Mouse (Mus musculus): Measurements from ENCODE around the gene Jrkl.

Jrkl gene

DNA sequence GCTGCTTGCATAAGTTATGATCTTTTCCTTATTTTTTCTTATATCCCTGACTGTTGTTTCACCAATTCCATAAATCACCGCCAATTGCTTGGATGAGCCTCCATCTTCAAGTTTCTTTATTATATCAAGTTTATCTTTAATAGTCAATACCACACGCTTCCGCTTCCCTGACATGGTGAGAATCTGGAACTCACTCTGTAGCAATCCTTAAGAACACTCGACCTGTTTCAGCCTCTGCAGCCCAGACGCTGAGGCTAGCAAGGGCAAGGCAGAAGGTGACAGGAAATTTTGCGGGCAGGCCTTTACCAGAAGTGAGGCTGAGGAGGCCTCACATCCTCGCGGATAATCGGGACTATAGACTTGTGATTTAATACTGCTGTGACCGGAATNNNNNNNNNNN, at the start of gene Jrkl:
Jrkl (minus strand) TSS at position 349 of the 400 bp plus-strand sequence.
- peak; percentile 23 for DNase-seq (ENCODE audit: low read depth, low spot score)

DNA sequence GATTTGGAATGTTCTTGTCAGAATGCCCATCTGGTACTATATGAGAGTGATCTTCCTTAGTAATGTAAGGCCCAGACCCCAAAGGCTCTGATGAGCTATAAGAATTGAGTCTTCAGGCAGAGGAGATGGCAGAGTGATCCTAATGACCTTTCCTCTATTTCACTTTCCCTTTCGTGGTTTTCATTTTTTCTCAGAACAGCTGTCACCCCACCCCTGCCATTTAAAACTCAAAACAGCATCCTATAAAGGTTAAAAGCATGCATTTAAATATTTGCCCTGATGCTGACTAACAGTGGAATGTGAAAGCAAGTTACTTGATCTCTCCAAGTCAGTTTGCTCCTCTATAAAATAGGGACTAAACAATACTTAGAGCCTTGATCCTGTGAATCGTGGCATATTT, 41.9 kb upstream of the Jrkl start:
- DNase-seq (ENCODE audit: low read depth, low spot score) = no peak

DNA sequence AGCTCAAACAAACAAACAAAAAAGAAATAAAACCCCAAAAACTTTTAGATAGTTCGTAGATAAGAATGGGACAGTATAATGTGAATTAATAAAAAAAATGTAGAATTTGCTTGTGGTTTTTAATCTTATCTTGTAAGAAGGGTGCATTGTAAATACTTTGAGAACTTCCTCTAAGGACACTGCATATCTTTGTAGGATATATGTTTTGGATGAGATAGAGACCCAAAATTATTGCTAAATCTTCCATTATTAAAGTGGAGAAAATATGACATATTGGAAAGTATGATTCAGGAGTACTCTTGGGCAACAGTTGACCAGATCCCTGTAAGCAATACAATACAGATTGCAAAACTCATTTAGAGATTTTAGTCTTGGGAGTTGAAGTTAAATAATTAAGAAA, 27.6 kb upstream of the Jrkl start:
- no peak for DNase-seq (ENCODE audit: low read depth, low spot score)

DNA sequence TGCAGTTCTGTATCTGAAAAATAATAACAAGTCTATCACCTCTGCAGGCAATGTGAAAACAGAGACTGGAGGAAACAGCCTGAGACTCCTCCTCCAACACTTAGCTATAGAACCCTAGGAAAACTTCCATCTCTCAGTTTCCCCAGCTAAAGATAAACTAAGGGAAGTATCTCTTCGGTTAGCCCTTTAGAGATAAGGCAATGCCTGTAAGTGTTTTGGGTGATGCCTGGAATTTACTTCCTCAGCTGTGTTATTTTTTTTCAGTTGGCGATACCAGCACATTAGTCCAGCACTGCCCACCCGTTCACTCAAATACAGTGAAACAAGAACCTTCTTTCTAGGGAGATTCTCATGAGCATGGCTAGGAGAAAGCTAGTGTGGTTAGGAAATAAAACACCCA, 15.4 kb upstream of the Jrkl start:
- DNase-seq (ENCODE audit: low read depth, low spot score) = no peak

DNA sequence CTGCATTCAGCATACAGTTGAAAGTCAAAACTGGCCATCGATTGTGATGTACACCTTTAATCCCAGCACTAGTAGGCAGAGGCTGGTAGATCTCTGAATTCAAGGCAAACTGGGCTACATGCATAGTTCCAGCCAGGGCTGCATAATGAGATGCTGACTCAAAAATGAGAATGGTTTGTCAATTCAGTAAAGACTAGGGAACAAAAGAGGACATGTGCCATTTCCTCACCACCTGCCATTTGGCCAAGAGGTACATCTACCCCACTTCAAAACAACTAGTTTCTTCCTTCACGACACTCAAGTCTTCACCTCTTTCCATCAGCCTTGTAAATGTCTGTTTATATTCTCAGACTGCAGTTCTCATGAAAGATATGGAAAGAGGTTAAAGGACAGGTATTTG, 12.5 kb upstream of the Jrkl start:
- no peak for DNase-seq (ENCODE audit: low read depth, low spot score)

DNA sequence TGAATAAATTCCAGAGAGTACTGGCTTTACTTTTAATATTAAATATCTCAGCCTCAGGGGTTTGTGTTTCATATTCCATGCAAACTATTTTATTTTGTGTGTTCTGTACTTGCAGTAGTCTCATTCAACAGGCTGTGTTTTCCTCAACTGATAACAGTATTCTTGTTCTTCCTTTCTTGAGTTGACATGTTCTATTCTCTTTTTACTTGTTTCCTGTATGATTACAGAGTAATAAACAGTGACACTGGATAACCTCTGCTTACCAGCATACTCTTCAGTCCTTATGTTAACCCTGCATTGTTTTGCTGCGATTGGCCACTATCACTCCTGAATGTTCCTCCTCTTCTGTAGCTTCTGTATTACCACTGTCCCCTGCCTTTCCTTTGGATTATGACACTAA, 11.1 kb upstream of the Jrkl start:
- DNase-seq (ENCODE audit: low read depth, low spot score) = no peak

DNA sequence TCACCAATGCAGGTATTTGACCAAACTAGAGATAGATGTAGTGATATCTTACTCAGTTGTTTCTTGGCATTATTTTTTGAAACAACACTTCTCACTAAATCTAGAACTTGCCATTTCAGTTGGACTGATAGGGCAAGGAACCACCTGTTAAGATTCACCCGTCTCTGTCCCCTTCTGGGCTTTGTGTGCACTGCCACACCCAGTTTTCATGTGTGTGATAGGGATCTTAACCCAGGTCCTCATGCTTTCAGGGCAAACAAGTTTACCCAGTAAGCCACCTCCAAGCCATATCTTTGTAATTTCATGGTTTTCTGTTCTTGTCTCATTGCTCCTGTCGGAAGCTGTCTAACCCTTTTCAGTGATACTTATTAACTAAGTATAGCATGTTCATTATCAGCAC, 5.6 kb upstream of the Jrkl start:
- DNase-seq (ENCODE audit: low read depth, low spot score) = no peak

DNA sequence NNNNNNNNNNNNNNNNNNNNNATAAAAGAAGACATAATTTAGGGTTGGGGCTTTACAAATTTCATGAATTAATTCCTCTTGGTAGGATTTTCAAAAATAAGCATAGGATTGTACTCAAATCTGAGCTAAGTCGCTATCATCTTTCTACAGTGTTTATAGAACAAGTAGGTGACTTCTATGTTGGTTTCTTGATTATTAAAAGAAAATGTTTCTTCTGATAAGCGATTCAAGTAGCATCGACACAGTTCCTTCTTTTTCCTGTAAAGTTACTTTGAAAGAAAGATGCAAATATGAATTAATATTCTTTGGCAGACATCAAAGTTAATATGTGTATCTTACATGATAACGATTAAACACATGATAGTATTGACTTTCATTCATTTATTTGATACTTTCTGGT, 2.5 kb upstream of the Jrkl start:
- DNase-seq (ENCODE audit: low read depth, low spot score) = no peak

DNA sequence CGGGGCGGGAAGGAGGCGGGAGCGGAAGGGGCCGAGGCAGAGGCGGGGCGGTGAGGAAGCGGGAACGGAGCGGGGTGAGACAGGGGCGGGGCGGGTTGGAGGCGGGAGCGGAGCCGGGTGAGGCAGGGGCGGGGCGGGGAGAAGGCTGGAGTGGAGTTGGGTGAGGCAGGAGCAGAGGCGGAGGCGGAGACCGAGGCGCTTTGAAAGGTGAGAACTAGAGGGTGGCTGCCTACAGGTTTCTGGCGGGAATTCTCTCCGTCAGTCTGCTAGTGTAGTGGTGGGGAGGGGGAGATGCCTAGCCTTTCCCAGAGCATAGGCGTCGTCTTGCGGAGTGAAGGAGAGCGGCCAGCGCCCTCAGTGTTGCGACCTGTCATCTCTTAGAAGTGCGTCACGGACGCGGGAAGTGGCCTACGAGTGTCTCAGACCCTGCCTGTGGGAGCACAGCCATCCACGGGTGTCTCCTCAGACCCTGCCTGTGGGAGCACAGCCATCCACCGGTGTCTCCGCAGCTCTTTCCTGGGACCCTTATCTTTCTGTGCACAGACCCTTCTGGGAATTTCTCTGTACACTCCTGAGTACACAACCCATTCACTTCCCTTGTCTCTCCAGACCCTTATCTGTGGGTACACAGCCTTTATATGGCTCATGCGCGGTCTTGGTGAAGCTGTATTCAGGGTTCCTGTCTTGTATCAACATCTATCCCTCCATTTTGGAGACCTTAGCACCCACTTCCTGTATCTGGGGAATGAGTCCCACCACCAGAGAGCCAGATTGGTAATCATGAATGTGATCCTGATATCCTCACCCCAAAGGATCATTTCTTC, 1.4 kb upstream of the Jrkl start, which contains the start of gene Ccdc82:
Ccdc82 (plus strand) TSS at position 141 of the 824 bp plus-strand sequence.
- peak; percentile 85 for DNase-seq (ENCODE audit: low read depth, low spot score)

DNA sequence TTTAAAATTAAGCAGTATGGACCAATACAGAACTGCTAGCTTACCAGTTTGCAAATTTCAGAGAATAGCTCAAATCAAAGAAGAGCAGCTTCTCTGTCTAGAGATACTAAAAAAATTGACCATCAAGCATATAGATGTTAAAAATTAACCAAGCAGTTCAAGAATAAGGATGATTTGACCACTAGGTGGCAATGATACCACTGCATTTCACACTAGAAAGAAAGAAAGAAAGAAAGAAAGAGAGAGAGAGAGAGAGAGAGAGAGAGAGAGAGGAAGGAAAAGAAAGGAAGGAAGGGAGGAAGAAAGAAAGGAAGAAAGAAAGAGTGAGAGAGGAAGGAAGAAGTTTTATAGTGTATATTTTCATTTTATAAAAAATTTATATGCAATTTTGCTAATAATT, 3.3 kb downstream of the Jrkl start:
- no peak for DNase-seq (ENCODE audit: low read depth, low spot score)

DNA sequence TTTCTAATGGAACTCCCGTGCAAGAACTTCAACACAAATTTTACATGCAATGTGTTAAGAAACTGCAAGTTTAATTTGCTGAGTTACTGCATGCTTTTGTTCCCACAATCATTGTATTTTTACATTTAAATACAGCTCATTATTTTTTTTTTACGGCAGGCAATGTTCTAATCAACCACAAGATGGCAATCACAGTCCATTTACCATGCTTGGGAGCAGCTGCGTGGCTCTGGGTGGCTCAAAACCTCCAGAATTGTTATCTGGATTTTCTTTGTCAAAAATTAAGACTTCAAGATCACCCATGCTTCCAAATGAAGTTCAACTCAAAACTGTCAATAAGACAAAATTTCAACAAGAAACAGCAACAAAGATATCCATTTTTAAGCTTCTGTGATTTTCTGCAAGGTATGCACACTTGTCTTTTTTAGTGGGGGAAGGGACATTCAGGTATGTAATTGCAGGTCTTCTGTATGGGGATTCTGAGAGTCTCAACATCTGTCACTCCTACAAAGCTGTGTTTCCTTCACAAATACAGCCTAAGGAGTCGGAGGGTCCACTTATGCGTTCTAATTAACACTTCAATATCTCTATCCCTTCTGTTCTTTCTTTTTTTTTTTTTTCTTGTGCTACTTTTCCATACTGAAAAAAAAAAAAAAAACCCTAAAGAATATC, 13.9 kb downstream of the Jrkl start:
- no peak for DNase-seq (ENCODE audit: low read depth, low spot score)

DNA sequence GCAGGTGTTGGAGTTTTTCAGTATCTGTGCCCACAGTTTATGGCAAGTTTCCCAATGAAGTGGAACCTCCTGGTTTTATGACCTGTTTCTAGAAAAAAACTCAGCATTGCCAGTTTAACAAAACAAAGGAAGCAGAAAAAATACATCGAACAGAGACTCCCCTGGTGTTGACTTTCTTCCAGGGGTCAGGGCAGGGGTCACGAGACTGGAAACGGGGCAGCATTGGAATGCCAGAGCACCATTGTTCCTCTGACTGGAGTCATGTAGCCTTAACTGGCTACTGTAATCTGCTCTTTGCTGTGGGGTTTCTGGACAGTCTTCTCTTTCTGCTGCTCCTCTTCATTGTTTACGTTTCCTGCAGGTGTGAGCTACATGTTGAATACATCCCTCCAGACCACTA, 15.1 kb downstream of the Jrkl start:
- no peak for DNase-seq (ENCODE audit: low read depth, low spot score)

DNA sequence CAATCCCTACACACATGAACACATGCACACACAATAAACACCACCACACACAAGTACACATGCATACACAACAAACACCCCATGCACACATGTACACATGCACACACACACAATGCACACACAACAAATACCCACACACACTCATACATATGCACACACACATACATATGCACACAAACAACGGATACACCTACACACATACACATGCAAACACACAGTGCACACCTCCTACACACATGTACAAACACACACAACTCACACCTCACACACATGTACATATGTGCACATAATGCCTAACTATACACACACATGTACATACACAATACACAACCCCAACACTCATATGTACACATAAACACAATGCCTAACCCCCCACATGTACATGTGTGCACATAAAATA, 19.8 kb downstream of the Jrkl start:
- DNase-seq (ENCODE audit: low read depth, low spot score) = no peak

DNA sequence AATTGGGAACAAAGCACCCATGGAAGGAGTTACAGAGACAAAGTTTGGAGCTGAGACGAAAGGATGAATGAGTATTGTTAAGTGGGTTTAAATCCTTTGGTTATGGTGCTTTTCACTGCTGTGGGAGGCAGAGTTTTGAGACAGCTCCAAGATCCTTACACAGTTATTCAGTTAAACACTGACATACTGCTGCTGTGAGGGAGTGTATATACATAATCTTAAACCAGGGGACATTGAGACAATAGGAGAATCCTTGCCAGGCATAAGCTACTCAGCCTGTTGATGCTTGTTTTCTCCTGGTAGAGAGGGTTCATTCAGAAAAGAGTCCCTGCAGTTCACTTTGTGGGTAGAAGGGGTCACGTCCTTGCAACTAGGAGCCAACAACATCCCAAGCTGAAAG, 39.3 kb downstream of the Jrkl start:
- DNase-seq (ENCODE audit: low read depth, low spot score) = no peak

DNA sequence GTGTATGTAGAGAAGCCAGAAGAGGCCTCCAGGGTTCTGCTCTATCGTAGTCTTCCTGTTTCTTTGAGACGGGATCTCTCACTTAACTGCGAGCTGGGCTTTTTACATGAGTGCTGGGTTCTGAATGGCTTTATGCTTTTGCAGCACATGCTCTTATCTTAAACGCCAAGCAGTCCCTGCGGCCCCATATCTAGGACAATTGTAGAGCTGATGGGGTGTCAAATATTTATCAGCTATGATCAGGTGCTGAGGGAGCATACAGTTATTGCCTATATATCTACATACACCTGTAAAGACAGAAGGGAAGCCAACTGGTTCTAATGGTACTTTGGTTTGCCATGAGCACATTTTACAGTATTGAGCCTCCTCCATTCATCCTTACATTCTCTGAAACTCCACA, 41.9 kb downstream of the Jrkl start:
- DNase-seq (ENCODE audit: low read depth, low spot score) = no peak

DNA sequence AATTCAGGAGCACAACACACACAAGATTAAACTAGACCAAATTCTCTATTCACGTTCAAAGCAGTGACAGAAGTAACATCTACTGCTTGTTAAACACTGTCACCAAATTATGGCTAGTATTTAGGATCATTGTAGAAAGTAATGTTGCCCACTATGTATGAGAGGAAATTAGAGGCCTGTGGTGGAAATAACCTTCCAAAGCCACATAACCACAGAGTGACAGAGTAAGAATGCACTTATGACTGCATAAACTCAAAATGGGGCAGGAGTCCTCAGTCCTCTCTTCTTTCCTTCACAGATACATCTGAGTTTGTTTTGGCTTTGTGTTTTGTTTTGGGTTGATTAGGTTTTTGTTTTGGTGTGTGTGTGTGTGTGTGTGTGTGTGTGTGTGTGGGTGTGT, 42.5 kb downstream of the Jrkl start:
- DNase-seq (ENCODE audit: low read depth, low spot score) = no peak

DNA sequence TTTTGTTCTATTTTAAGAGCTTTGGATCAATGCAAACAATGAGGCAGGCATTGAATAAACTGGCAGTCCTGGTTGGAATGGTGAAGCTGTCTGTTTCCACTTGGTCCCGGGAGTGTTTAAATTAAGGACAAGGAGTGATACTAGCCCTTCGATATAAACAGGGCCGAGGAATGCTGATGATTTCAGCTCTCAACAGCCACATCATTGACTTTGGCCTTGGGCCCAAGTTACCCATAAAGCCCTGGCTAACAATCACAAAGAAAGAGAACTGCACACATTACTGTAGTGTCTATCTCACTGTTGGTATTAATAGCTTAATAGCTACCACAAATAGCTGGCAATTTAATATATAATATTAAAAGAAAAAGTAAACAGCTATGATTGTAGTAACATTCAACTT, 45.5 kb downstream of the Jrkl start:
- no peak for DNase-seq (ENCODE audit: low read depth, low spot score)

DNA sequence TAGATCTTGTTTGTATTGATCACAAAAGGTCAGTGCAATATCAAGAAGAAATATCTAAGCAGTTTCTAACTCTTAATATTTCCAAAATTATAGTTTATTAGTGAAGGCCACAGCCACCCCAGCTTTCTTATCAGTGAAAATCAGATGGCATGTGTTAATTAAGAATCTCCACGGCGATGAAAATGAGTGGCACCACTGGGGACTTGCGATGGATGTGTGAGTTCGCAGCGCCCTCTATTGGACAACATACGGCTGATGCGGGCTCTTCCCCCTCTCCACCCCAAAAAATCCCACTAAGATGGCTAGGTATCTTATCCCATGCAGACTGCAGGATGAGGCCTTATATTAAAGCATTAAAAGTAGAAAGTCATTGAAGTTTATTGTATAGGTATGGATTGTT, 49.9 kb downstream of the Jrkl start:
- DNase-seq (ENCODE audit: low read depth, low spot score) = no peak

DNA sequence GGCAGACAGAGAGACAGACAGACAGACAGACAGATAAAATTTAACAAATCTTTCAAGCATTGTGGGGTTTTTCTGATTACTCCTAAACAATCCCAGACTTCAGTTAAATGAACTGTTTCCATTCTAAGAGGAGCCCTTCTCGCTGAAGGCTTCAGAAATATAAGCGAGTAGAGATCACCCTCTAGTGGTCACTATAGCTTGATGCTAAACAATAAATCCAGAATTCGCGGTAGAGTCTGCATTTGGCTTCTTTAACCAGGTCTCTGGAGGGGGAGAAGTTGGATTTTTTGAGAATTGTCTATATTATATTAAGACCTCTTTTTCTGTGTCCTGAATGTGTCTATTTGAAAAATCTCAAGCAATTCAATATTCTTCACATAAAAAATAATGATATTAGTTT, 50.4 kb downstream of the Jrkl start:
- no peak for DNase-seq (ENCODE audit: low read depth, low spot score)

DNA sequence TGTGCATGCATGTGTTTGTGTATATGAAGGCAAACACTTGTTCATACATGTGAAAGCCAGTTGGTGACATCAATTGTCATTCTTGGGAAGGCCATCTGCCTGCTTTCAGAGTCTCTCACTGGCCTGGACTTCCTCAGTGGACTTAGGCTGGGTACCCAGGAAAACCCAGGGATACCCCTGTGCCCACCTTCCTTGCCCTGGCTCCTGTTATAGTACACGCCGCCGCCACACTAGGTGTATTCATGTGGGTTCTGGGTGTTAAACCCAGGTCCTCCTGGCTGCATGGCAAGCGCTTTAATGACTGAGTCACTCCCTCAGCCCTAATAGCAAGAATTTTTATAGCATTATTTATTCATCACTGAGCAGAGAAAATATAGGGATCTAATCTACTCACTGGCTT, 51.0 kb downstream of the Jrkl start:
- no peak for DNase-seq (ENCODE audit: low read depth, low spot score)

All from skeletal muscle tissue, adult 2 months (tissue).